Mouse (Mus musculus) heart, adult 2 months (tissue): Measurements from ENCODE around the gene Oprd1.

Experiments used
- CTCF ChIP-seq: fragments of 200-600 bp; IDR thresholded peaks from 2 replicates; pipeline ENCODE4 v1.8.1; 2022; ENCODE audit warnings: antibody characterized with exemption, mild to moderate bottlenecking, moderate library complexity
- EP300 ChIP-seq: fragments of 200-500 bp; IDR thresholded peaks from 2 replicates; pipeline ENCODE4 v1.6.1; 2011; ENCODE audit warnings: low read depth, low read length, control low read depth; ENCODE audit not compliant: insufficient read depth
- POLR2A ChIP-seq: fragments of 200-500 bp; IDR thresholded peaks from 2 replicates; pipeline ENCODE4 v1.6.1; 2011; ENCODE audit warnings: mild to moderate bottlenecking, low read depth, low read length, control low read depth; ENCODE audit not compliant: insufficient read depth

GRCm38 (mm10) chr4:132131116-132131515 lies 13.2 kb downstream of the Oprd1 start:
- TF ChIP-seq POLR2A (no peak), CTCF (no peak), EP300 (no peak)
